8 mouse cellular contexts compared by ENCODE assay signal in the genomic region with DNA sequence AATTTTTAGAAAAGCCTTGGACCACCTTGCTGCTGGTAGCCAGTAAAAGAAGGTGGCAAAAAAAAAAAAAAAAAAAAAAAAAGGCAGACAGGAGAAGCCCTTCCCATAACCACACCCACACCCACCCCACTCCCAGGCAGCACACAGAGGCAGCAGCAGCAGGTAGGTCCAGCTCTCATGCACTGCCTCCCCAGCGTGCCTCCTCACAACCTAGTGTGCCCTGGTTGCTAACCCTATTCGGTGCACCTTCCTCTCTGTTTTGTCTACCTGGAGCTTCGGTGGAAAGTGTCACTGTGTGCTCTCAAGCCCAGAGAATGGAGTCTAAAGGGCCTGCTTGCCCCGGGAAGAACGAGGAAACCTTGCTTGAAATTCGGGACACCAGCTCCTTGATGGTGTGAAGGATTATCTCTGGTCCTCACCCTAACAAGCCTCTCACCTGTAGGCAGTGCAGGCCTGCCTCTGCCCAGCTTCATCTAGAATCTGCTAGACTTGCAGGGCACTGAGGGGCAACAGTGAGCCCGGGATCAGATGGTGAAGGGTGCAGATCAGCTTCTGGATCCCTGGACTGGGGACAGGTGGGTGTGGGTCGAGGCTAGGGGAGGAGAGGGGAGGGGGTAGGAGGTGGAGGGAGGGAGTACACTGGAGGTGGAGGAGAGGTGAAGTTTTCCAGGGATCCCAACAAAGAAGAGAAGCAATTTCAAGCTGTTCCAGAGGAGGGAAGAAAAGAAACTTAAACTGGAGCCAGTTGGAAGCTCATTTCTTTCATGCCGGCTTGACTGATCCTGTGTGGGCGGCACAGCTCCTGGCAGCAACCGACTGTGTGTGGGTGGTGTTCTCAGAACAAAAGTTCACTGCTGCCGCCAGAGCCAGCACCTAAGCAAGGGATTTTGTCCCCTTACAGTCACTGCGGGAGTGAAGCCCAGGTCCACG.
A peak's percentile ranks its signal among the peaks of the same experiment; 100 is the strongest.
DNase-seq lines count a peak whose midpoint lies in the region.

No protein-coding gene starts in this region.

- peak; percentile 59 to 72 for DNase-seq in adrenal gland, adult (ENCODE audit: inconsistent age in 2 of 2, low spot score in 1 of 2)
- DNase-seq in adrenal gland, adult 18-20 months (ENCODE audit: low spot score in 2 of 2): no peak
- peak; percentile 68 for DNase-seq in ovary, adult 18-20 months (ENCODE audit: low spot score)
- no peak for DNase-seq in ovary, postnatal 10 days (ENCODE audit: low spot score)
- DNase-seq in frontal cortex, postnatal 36 days (ENCODE audit: low spot score in 2 of 2): peak; percentile 83 to 90
- peak; percentile 85 to 88 for DNase-seq in left cerebral cortex, adult 9 months (ENCODE audit: low spot score in 2 of 2)
- peak; percentile 57 for DNase-seq in ovary, postnatal 36 days (ENCODE audit: low spot score)
- DNase-seq in spleen, adult 12 weeks (ENCODE audit: low spot score): no peak

Comparison
In these comparisons a context has a peak if more than half of its experiments do, and no peak if none do; other contexts are left out.
1. DNase-seq: peak in adrenal gland, adult (2 of 2), ovary, adult 18-20 months (single experiment), frontal cortex, postnatal 36 days (2 of 2), left cerebral cortex, adult 9 months (2 of 2) and ovary, postnatal 36 days (single experiment); none in adrenal gland, adult 18-20 months (0 of 2), ovary, postnatal 10 days (single experiment) and spleen, adult 12 weeks (single experiment).